Mouse (Mus musculus) MEL-GATA-1-ER (cell line): ENCODE results near the gene Sdccag8.

Experiments used
- DNase-seq: peaks from one replicate; pipeline ENCODE4 v3.0.0-alpha.2; 2012; ENCODE audit warnings: low read depth; ENCODE audit errors: extremely low read depth

Sdccag8 gene

GRCm38 (mm10) chr1:177045885-177046284 is 231.4 kb downstream of the Sdccag8 start:
- no peak for DNase-seq

GRCm38 (mm10) chr1:177046963-177047362 is 232.5 kb downstream of the Sdccag8 start:
- DNase-seq: no peak

- DNase-seq: no peak
These were observed 234.3 kb downstream of the Sdccag8 start for GRCm38 (mm10) chr1:177048773-177049172.

- no peak for DNase-seq
These were observed 237.0 kb downstream of the Sdccag8 start for GRCm38 (mm10) chr1:177051366-177051963.

GRCm38 (mm10) chr1:177054891-177055290 is 240.4 kb downstream of the Sdccag8 start:
- DNase-seq: no peak

GRCm38 (mm10) chr1:177061761-177062160 is 247.3 kb downstream of the Sdccag8 start:
- no peak for DNase-seq

GRCm38 (mm10) chr1:177065732-177066131 is 251.3 kb downstream of the Sdccag8 start:
- DNase-seq: peak; percentile 5

- no peak for DNase-seq
These were observed 252.7 kb downstream of the Sdccag8 start for GRCm38 (mm10) chr1:177067123-177067646.

- no peak for DNase-seq
These were observed 254.7 kb downstream of the Sdccag8 start for GRCm38 (mm10) chr1:177069161-177069560.
